Mouse (Mus musculus): ENCODE data around the gene Fmo5.
A peak's percentile ranks its signal among the peaks of the same experiment; 100 is the strongest.

The Fmo5 gene

GRCm38 (mm10) chr3:97680631-97681320 is 52.2 kb downstream of the Fmo5 start:
- peak; percentile 73 for DNase-seq (ENCODE audit: low spot score)

DNA sequence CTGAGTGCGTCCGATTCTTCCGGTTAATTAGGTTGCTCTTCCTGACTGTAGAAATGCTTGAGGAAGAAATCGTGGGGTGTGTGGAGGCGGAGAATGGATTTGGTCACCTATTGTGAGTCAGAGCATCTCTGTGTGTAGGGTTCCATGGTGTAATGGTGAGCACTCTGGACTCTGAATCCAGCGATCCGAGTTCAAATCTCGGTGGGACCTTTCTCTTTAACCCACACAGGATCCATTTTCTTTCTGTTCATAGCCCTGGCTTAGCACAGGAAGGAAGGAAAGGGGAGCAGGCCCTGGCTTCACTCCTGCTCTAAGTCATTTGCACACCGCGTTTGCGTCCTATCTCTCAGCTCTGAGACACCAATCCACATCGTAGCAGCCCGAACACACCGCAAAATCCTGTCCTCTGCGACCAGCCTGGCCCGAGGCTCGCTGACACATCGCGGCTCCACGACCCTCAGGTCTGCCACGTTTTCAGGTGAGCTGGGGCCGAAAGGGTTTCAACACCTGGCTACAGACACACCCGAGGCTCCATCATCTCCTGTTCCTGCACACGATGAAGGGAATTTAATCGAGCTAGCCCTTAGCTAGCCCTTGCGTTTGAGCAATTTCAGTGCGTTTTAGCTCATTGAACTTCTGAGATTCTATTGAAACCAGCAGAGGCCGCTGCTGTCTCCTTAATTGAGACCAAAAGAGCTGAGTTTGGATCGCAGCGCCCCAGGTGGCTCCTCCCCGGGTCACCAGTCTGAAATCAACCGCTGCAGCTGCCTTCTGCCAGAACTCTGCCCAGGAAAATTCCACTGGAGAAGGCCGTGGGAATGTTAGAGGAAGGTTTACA is 52.9 kb downstream of the Fmo5 start:
- DNase-seq (ENCODE audit: low spot score), result peak; percentile 56

GRCm38 (mm10) chr3:97682159-97682502 is 53.5 kb downstream of the Fmo5 start:
- DNase-seq (ENCODE audit: low spot score), result no peak

- DNase-seq (ENCODE audit: low spot score), result no peak
Measured at GRCm38 (mm10) chr3:97682576-97682975, 54.0 kb downstream of the Fmo5 start.

DNA sequence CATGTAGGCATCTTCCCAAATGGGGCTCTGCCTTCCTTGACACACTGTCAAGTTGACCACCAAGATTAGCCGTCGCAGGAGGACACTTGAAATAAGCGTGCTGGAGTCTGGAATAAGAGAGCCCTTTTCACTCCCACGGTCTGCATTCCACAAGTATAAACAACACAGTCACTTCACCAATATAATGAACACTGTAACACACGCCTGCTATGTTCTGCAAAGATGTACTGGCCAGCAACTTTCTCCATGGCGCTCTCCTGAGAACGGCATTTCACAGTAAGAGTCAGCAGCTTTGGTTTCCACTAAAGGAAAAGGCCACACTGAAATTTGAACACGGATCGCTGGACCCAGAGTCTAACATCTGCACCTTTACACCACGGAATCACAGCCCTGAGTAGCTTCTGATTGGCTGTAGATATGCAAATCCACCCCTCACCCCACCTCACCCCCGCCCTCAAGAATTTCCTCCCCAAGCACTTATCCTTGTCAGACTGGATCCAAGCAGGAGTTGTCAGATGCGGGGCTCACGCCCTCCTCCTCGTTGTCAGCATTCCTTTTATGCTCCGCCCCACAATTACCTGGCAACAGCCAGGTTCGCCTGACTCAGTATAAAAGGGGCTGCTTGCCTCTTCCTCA is 55.1 kb downstream of the Fmo5 start:
- no peak for DNase-seq (ENCODE audit: low spot score)

DNA sequence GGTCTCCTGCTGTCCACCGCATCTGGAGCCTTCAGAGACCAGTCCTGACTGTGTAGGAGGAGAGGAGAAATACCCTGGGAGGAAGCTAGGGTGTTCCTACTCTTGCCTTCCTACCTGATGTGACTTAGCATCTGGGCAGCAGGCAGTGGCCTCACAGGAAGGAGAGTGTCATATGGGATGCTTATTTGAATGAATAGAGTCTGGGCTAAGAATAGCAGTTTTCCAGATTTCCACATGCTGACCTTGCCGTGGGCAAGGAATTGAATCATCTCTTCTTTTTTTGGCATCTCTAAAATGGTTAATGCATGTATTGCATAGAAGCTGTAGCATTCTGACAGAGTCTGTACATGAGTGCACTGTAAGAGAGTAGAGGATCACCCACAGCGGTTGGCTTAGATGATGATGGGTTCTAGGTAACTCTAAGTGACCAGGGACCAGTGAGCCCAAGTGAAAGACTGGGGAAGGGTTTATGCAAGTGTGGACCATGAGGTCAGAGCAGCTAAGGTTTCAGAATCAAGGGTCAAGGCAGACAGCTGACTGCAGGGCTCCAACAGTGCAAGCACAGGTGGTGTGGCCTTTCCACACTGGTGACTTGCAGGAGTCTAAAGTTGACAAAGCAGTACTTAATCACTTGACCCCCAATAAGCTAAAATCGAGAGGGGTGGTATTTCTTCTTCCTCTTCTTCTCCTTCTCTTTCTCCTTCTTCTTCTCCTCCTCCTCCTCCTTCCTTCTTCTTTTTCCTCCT is 57.9 kb downstream of the Fmo5 start:
- DNase-seq (ENCODE audit: low spot score), result no peak

DNA sequence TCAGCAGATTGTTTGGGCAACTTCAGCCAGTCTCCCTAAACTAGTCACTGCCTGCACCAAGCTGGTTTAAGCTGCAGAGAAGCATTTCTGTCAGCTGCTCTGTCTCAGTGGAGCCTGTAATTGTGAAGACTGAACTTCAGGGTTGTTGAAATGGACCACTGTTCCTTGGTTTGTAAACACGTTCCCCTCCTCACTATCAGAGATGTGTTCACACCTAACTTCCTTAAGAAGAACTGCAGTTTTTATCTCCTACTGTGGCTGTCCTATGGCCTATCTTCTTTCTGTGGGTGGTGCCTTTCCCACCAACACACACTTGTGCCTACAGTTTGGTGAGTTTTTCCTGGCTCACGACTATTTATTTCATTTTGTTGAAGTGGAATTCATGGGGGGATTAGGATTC is 60.7 kb downstream of the Fmo5 start:
- DNase-seq (ENCODE audit: low spot score), result no peak

DNA sequence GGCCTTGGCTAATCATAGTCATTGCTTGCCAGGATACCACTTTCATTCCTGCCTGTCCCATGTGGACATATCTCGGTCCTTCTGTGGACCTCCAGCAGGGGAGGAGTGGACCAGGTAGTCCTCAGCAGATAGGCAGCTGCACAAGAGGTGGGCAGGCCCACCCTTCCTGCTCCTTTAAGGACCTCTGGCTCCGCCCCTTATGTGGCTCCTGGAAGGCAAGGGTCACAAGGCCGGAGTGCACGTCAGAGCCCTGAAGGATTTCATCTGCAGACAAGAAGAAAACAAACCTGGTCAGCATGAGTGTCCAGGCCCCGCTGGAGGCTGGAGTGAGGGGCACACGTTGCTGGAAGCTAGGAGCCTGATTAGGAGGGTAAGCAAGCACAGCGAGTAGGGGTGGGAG is 62.0 kb downstream of the Fmo5 start:
- no peak for DNase-seq (ENCODE audit: low spot score)

- DNase-seq (ENCODE audit: low spot score), result no peak
Measured at GRCm38 (mm10) chr3:97691443-97692017, 62.9 kb downstream of the Fmo5 start.

GRCm38 (mm10) chr3:97693806-97694205 is 65.2 kb downstream of the Fmo5 start:
- no peak for DNase-seq (ENCODE audit: low spot score)

GRCm38 (mm10) chr3:97696866-97697265 is 68.3 kb downstream of the Fmo5 start:
- no peak for DNase-seq (ENCODE audit: low spot score)

GRCm38 (mm10) chr3:97697291-97697690 is 68.7 kb downstream of the Fmo5 start:
- no peak for DNase-seq (ENCODE audit: low spot score)

DNA sequence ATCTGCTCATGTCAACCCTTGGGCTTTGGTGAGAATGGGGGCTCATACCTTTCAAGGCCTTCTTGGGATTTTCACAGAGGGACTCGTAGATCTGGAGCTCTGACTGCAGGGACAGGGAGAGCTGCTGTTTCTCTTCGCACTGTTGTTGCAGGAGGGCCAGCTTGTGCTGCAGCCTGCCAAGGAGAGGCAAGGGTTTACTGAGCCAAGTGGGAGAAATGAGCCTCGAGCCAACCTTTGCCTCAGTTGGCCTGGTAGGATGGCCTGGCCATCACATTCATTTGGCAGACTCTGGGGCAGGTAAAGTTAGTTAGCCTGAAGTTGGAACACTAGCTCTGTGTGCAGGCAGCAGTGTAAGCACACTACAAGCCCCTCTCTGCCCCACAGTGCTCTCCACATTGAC is 70.5 kb downstream of the Fmo5 start:
- no peak for DNase-seq (ENCODE audit: low spot score)

GRCm38 (mm10) chr3:97701198-97701597 is 72.6 kb downstream of the Fmo5 start:
- DNase-seq (ENCODE audit: low spot score), result no peak

DNA sequence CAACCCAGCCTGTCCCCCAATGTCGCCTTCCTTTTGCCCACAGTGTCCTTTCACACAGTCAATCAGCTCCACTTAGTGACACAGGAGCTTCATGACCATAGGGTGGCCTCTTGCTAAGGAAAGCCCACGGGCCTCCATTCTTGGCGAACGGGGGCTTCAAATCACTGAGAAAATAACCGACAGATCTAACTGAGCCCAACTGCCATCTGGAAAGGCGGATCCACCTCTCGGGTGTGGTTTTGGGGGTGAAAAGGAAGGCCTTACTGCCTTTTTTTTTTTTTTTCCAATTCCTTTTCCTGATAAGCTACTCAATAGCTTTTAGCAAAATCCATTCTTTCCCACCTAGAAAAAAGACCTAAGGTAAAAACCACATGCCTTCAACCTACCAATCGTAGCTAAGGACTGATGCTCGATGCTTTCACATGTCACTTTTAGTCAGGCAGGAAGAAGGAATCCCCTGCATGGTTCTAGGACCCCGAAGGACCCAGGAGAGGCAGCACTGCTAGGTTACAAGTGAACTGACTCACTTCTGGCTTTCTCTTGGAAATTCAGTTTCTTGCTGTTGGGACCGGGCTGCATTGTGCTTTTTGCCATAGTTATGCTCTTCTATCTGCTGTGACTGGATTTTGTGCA is 74.0 kb downstream of the Fmo5 start:
- no peak for DNase-seq (ENCODE audit: low spot score)

All from c-Kit-positive CD71-positive TER-119-positive erythroid progenitor cells, embryonic 14.5 days (primary cell).